Mouse (Mus musculus) urinary bladder, adult 2 months (tissue): ENCODE measurements around the gene Cers6. TPM values are rescaled to one million over a fixed set of nuclear protein-coding genes. Genes with fewer than 3 reads are reported as not detected.

Experiments
- DNase-seq: peaks from one replicate; pipeline ENCODE4 v3.0.0; 2022; ENCODE audit warnings: low spot score
- polyA plus RNA-seq: library from polyadenylated mRNA; depleted of rRNA; stranded (reverse); fragments of >200 nt; gene quantifications from 2 replicates; pipeline ENCODE4 v1.2.3, GENCODE M21; 2012

Cers6 gene
- polyA plus RNA-seq, 1 experiment: 16.9 TPM

GRCm38 (mm10) chr2:68966360-68966759 lies 105.1 kb downstream of the Cers6 start:
- DNase-seq: no peak

GRCm38 (mm10) chr2:68968028-68968427 lies 106.8 kb downstream of the Cers6 start:
- no peak for DNase-seq

GRCm38 (mm10) chr2:68971840-68972239 lies 110.6 kb downstream of the Cers6 start:
- DNase-seq: no peak

GRCm38 (mm10) chr2:68973753-68974152 lies 112.5 kb downstream of the Cers6 start:
- DNase-seq: no peak

GRCm38 (mm10) chr2:68975286-68975685 lies 114.0 kb downstream of the Cers6 start:
- DNase-seq: no peak

- no peak for DNase-seq
Measured at GRCm38 (mm10) chr2:68975780-68976179, 114.5 kb downstream of the Cers6 start.

GRCm38 (mm10) chr2:68978244-68978643 lies 117.0 kb downstream of the Cers6 start:
- no peak for DNase-seq

- no peak for DNase-seq
Measured at GRCm38 (mm10) chr2:68978660-68979604, 117.7 kb downstream of the Cers6 start.

- DNase-seq: no peak
Measured at GRCm38 (mm10) chr2:68981302-68981701, 120.1 kb downstream of the Cers6 start.

- no peak for DNase-seq
Measured at GRCm38 (mm10) chr2:68981756-68982409, 120.6 kb downstream of the Cers6 start.

- DNase-seq: no peak
Measured at GRCm38 (mm10) chr2:68982979-68983378, 121.7 kb downstream of the Cers6 start.

- DNase-seq: no peak
Measured at GRCm38 (mm10) chr2:68983431-68983830, 122.2 kb downstream of the Cers6 start.

- no peak for DNase-seq
Measured at GRCm38 (mm10) chr2:68989117-68989516, 127.9 kb downstream of the Cers6 start.

GRCm38 (mm10) chr2:68992629-68993028 lies 131.4 kb downstream of the Cers6 start:
- DNase-seq: no peak

GRCm38 (mm10) chr2:68994441-68994840 lies 133.2 kb downstream of the Cers6 start:
- DNase-seq: no peak

GRCm38 (mm10) chr2:68995723-68996122 lies 134.5 kb downstream of the Cers6 start:
- DNase-seq: no peak

GRCm38 (mm10) chr2:68996268-68996667 lies 135.0 kb downstream of the Cers6 start:
- no peak for DNase-seq

- no peak for DNase-seq
Measured at GRCm38 (mm10) chr2:69004001-69004400, 142.8 kb downstream of the Cers6 start.

- no peak for DNase-seq
Measured at GRCm38 (mm10) chr2:69011392-69011791, 150.2 kb downstream of the Cers6 start.

- DNase-seq: no peak
Measured at GRCm38 (mm10) chr2:69011860-69012259, 150.6 kb downstream of the Cers6 start.

GRCm38 (mm10) chr2:69014241-69014640 lies 153.0 kb downstream of the Cers6 start:
- DNase-seq: no peak

- no peak for DNase-seq
Measured at GRCm38 (mm10) chr2:69015172-69015724, 154.0 kb downstream of the Cers6 start.

- no peak for DNase-seq
Measured at GRCm38 (mm10) chr2:69015822-69016221, 154.6 kb downstream of the Cers6 start.
